Mouse (Mus musculus) cortical plate, adult 2 months (tissue): ENCODE data around the gene Trim31.

ENCODE experiments used
- CTCF ChIP-seq: fragments of 200-500 bp; IDR thresholded peaks from 2 replicates; pipeline ENCODE4 v1.5.1; 2011; ENCODE audit warnings: mild to moderate bottlenecking, control low read depth, low read length; ENCODE audit not compliant: insufficient read depth; ENCODE audit errors: extremely low read depth
- POLR2A ChIP-seq: fragments of 200-500 bp; IDR thresholded peaks from 2 replicates; pipeline ENCODE4 v1.6.1; 2011; ENCODE audit warnings: mild to moderate bottlenecking, low read length, control low read depth; ENCODE audit not compliant: insufficient read depth; ENCODE audit errors: extremely low read depth

- TF ChIP-seq CTCF (no peak), POLR2A (no peak)
Measured at GRCm38 (mm10) chr17:36869284-36869954, 28.5 kb upstream of the Trim31 start, which contains the start of gene Trim10.
